Mouse (Mus musculus) kidney, embryonic 16.5 days (tissue): ENCODE results near the gene Gpsm2. TPM values are rescaled to one million over a fixed set of nuclear protein-coding genes. Genes with fewer than 3 reads are reported as not detected.
"Not testable (repeated sequence)": the region's sequence is repeated elsewhere in the genome, so short reads cannot be mapped to it uniquely, and the experiment has no call there.

Experiments
- ATAC-seq: fragments of 200-750 bp; cut with Nextera tagmentation; 2 replicates; pipeline ENCODE4 v1.8.0; 2017; ENCODE audit warnings: moderate TSS enrichment; ENCODE audit not compliant: low FRiP score, low TSS enrichment
- H3K27ac ChIP-seq: fragments of 300-500 bp; sonication (generic); 2 replicates; pipeline ENCODE4 v1.5.1; 2014; ENCODE audit warnings: low read length
- H3K27me3 ChIP-seq: fragments of 300-500 bp; sonication (generic); 2 replicates; pipeline ENCODE4 v1.6.1; 2014; ENCODE audit warnings: low read length, control low read depth, mixed read lengths; ENCODE audit not compliant: insufficient read depth
- H3K36me3 ChIP-seq: fragments of 300-500 bp; sonication (generic); 2 replicates; pipeline ENCODE4 v1.6.1; 2014; ENCODE audit warnings: low read length, control low read depth, mixed read lengths; ENCODE audit not compliant: insufficient read depth
- H3K4me1 ChIP-seq: fragments of 300-500 bp; sonication (generic); 2 replicates; pipeline ENCODE4 v1.6.1; 2014; ENCODE audit warnings: low read length, control low read depth, mixed read lengths; ENCODE audit not compliant: insufficient read depth
- H3K4me2 ChIP-seq: fragments of 300-500 bp; sonication (generic); replicated peaks from 2 replicates; pipeline ENCODE4 v1.6.1; 2014; ENCODE audit warnings: low read depth, low read length
- H3K4me3 ChIP-seq: fragments of 300-500 bp; sonication (generic); 2 replicates; pipeline ENCODE4 v1.5.1; 2014; ENCODE audit warnings: mild to moderate bottlenecking, low read length
- H3K9ac ChIP-seq: fragments of 300-500 bp; sonication (generic); replicated peaks from 2 replicates; pipeline ENCODE4 v1.6.1; 2014; ENCODE audit warnings: low read length
- H3K9me3 ChIP-seq: fragments of 300-500 bp; sonication (generic); 2 replicates; pipeline ENCODE4 v1.6.1; 2016; ENCODE audit warnings: low read length, control low read depth
- WGBS: fragments of 180-500 bp; shearing (Covaris S2); extraction: QIAGEN DNeasy Blood & Tissue Kit; methylation state at CpG from one replicate; pipeline ENCODE4 v1.1.7; 2014; 5-methylcytosine and 5-hydroxymethylcytosine counted together
- polyA plus RNA-seq: library from polyadenylated mRNA; unstranded; fragments of >200 nt; fragmentation: Nextera tagmentation; extraction: Ambion mirVana; gene quantifications from 2 replicates; pipeline ENCODE4 v1.2.1, GENCODE M21; 2015

The Gpsm2 gene
- polyA plus RNA-seq, 1 experiment from 2014 or later, result 38.4 TPM

DNA sequence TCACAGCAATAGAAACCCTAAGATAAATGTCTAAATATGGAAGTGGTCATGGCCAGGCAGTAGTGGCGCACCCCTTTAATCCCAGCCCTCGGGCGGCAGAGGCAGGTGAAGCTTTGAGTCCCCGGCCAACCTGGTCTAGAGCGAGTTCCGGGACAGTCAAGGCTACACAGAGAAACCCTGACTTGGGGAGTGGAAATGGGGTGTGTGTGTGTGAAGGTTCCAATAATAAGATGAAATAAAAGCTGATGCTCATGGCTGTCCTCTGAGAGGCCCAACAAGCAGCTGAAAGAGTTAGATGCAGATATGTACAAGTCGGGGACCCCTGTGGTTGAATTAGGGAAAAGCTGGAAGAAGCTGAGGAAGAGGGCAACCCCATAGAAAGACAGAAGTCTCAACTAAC, 36.4 kb downstream of the Gpsm2 start:
- ATAC-seq, result no peak
- no peaks in the 10 kb centered on the region for H3K27me3 ChIP-seq
- H3K36me3 ChIP-seq, result peaks cover 57% of the 10 kb centered on the region
- no peak overlapping the region for H3K4me3 ChIP-seq
- no peak overlapping the region for H3K9ac ChIP-seq
- H3K4me1 ChIP-seq, result no peaks in the 10 kb centered on the region
- no peak overlapping the region for H3K4me2 ChIP-seq
- H3K9me3 ChIP-seq, result no peaks in the 10 kb centered on the region
- no peak overlapping the region for H3K27ac ChIP-seq
- 97% methylated on average over 7 of the region's 7 CpGs for WGBS

DNA sequence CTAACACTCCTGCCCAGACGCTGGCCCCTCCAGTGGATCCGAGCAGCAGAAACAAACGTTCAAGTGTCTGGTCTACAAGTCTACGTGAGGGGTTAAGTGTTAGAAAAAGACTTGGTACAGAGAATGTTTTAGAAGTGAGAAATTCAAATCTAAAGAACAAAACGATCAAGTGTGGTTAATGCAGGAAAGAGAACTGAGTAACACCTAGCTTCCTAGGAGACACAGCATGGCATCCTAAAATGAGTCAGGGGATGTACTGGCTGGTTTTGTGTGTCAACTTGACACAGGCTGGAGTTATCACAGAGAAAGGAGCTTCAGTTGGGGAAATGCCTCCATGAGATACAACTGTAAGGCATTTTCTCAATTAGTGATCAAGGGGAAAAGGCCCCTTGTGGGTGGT, 38.5 kb downstream of the Gpsm2 start:
- not testable (repeated sequence) for H3K4me1 ChIP-seq, H3K9me3 ChIP-seq, H3K4me2 ChIP-seq, H3K9ac ChIP-seq, H3K27ac ChIP-seq, H3K27me3 ChIP-seq, H3K4me3 ChIP-seq, ATAC-seq
- peaks cover 66% of the 10 kb centered on the region for H3K36me3 ChIP-seq
- WGBS, result 91% methylated on average over 5 of the region's 5 CpGs

DNA sequence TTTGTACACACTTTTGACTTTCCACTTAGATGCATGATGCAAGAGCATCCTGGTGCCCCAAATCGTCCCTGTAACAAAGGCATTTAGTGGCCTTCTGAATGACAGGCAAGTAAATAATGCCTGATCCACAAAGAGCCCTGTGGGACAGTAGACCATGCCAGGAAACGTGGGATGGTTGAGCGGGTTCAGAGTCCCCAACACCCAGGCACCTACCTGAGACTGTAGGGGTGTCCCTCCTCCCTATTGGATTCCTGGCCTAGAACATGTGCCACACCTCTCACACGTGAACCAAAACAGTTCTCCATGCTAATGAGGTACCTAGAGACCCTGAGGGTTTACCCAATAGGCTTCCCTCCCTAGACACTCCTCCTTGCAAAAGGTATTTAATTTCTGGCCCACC, 41.1 kb downstream of the Gpsm2 start:
- peaks cover 69% of the 10 kb centered on the region for H3K36me3 ChIP-seq
- 84% methylated on average over 4 of the region's 4 CpGs for WGBS

DNA sequence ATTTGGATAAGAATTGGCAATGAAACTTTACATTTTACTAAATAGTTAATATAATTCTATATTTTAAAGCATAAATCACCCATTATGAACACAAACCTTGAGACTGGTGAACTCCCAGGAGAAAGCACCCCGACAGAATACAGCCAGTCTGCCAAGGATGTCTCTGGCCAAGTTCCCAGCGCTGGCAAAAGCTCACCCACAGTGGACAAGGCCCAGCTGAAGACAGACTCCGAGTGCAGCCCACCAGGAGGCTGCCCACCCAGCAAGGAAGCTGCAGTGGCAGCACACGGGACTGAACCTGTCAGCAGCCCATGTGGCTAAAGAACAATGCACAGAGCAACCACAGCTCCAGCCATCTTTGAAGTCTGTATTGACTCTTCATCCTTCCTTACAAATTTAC, 45.5 kb downstream of the Gpsm2 start:
- H3K27me3 ChIP-seq, result no peaks in the 10 kb centered on the region
- H3K9ac ChIP-seq, result no peak overlapping the region
- WGBS, result 72% methylated on average over 4 of the region's 4 CpGs
- H3K36me3 ChIP-seq, result peaks cover 72% of the 10 kb centered on the region
- ATAC-seq, result no peak
- no peak overlapping the region for H3K4me3 ChIP-seq
- no peaks in the 10 kb centered on the region for H3K4me1 ChIP-seq
- H3K4me2 ChIP-seq, result no peak overlapping the region
- H3K27ac ChIP-seq, result no peak overlapping the region
- no peaks in the 10 kb centered on the region for H3K9me3 ChIP-seq

More for the DNA sequence above, 41.1 kb downstream of the Gpsm2 start:
- Histone ChIP-seq H3K27ac (no peak overlapping the region), H3K4me3 (no peak overlapping the region), H3K9ac (no peak overlapping the region), H3K4me1 (no peaks in the 10 kb centered on the region), H3K4me2 (no peak overlapping the region), H3K27me3 (no peaks in the 10 kb centered on the region), H3K9me3 (no peaks in the 10 kb centered on the region)
- no peak for ATAC-seq

DNA sequence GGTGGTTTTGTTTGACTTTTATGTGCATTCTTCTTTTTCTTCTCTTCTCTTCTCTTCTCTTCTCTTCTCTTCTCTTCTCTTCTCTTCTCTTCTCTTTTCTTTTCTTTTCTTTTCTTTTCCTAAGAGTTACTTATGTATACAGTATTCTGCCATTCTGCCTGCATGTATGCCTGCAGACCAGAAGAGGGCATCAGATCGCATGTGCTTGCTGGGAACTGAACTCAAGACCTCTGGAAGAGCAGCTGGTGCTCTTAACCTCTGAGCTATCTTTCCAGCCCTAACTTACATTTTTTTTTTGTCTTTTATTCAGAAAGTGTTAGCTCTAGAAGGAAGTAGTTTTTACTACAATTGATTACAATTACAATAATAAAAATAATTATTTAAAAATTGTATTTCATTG, 61.2 kb downstream of the Gpsm2 start:
- Histone ChIP-seq H3K9ac (no peak overlapping the region), H3K4me2 (no peak overlapping the region), H3K36me3 (peaks cover 32% of the 10 kb centered on the region), H3K4me1 (no peaks in the 10 kb centered on the region), H3K9me3 (no peaks in the 10 kb centered on the region), H3K27me3 (no peaks in the 10 kb centered on the region), H3K4me3 (no peak overlapping the region), H3K27ac (no peak overlapping the region)
- WGBS, result 84% methylated on average over 1 of the region's 1 CpGs
- ATAC-seq, result no peak

DNA sequence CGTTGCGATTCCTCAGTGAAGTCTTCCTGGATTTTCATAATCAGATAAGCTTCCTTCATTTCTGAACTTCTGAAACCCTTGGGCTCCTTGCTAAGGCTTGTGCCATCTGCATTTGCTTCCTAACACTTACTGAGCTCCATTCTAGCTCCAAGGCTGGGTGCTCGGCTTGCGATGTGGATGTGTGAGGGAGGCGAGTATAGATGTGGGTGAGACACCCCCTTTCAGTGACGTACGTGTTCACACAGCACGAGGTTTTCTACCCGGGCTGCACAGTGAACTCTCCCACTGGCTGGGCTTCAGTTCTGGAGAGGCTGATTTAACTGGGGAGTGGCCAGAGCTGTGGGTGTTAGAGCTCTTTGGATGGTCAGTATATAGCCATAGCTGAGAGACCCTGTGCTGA, 63.5 kb downstream of the Gpsm2 start:
- no peak overlapping the region for H3K9ac ChIP-seq
- H3K27me3 ChIP-seq, result no peaks in the 10 kb centered on the region
- peaks cover 20% of the 10 kb centered on the region for H3K36me3 ChIP-seq
- H3K4me2 ChIP-seq, result no peak overlapping the region
- H3K9me3 ChIP-seq, result no peaks in the 10 kb centered on the region
- no peak overlapping the region for H3K4me3 ChIP-seq
- WGBS, result 91% methylated on average over 9 of the region's 9 CpGs
- H3K4me1 ChIP-seq, result peaks cover 12% of the 10 kb centered on the region
- no peak overlapping the region for H3K27ac ChIP-seq
- no peak for ATAC-seq

DNA sequence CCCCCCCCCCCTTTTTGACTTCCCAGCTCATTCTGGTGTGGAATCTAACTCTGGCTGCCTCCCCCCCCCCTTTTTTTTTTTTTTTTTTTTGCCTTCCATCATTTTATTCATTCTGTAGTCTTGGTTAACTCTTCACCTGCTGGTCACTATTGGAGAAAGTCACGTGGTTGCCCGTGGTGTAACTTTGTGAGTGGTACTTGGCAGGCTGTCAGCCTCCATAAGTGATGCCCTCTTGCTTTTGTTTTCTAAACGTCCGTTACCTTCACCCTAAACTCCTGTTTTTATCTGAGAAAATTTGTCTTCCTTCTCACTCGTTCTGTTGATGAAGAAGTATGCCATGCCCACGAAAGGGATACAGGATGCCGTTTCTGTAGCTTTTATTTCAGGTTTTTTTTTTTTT, 66.6 kb downstream of the Gpsm2 start:
- Histone ChIP-seq H3K4me3 (no peak overlapping the region), H3K27ac (no peak overlapping the region), H3K4me2 (peak overlapping the region; percentile 70; the same call in 1 of the 2 replicates), H3K36me3 (no peaks in the 10 kb centered on the region), H3K4me1 (peaks cover 16% of the 10 kb centered on the region), H3K27me3 (no peaks in the 10 kb centered on the region), H3K9me3 (no peaks in the 10 kb centered on the region), H3K9ac (no peak overlapping the region)
- ATAC-seq, result no peak
- 86% methylated on average over 7 of the region's 7 CpGs for WGBS

DNA sequence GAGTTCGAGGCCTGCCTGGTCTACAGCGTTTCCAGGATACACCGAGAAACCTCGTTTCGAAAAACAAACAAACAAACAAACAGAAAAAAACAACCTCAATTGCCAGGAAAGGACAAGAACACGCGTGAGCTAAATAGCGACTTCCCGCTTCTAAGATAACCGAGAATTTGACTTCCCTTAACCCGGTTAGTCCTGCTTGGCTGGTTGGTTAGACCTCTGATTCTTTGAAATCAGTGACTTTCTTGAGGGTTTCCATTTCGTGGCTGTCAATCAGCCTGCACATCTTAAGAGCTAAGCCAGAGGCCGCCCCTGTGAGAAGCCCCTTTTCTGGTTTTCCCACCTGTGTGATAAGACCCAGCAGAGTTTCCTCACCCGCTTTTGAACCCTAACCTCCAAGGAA, 67.5 kb downstream of the Gpsm2 start:
- ATAC-seq, result no peak
- 24% methylated on average over 14 of the region's 14 CpGs for WGBS
- peak overlapping the region; percentile 94 for H3K9ac ChIP-seq
- peaks cover 16% of the 10 kb centered on the region for H3K4me1 ChIP-seq
- peak overlapping the region; percentile 89 for H3K4me3 ChIP-seq
- no peak overlapping the region for H3K27ac ChIP-seq
- peak overlapping the region; percentile 70 for H3K4me2 ChIP-seq
- no peaks in the 10 kb centered on the region for H3K27me3 ChIP-seq
- H3K36me3 ChIP-seq, result no peaks in the 10 kb centered on the region
- no peaks in the 10 kb centered on the region for H3K9me3 ChIP-seq

DNA sequence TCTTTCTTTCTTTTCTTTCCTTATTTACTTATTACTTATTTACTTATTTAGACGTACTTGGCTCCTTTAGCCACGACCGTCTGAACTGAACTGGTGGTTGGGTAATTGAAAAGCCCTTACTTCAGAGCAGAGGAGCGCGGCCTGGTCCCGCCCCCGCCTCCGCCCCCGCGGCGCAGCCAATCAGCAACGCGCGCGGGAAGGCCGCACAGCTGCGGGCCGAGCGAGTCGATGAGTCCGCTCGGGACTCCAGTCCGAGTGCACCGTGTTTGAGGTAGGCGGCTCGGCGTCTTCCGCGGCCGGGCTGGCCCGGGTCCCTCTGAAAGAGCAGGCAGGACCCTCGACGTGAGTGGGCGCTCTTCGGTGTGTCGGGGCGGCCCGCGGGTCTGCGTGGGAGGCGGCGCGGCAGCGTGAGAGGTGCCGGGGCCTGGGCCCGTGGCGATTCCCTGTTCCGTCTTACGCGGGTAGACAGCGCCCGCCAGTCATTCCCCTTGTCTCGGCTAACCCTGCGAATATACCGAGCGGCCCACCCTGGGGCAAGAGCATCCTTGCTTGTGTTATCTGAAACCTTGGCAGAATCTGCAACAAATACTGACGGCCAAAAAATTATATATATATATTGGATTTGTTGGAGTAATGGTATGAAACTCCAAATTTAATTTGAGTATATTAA, 68.3 kb downstream of the Gpsm2 start, which contains the start of gene Clcc1:
TSS of gene Clcc1 (plus strand) at position 204 of the 670 bp plus-strand sequence.
- Histone ChIP-seq H3K9me3 (no peaks in the 10 kb centered on the region), H3K36me3 (no peaks in the 10 kb centered on the region), H3K27ac (peak within 1 kb of the TSS; percentile 89), H3K4me3 (peak within 1 kb of the TSS; percentile 89), H3K4me2 (peak within 1 kb of the TSS; percentile 70), H3K9ac (peak within 1 kb of the TSS; percentile 94), H3K4me1 (peaks cover 16% of the 10 kb centered on the region), H3K27me3 (no peaks in the 10 kb centered on the region)
- ATAC-seq, result peak; percentile 98
- under 1% methylated on average over 57 of the region's 57 CpGs for WGBS

DNA sequence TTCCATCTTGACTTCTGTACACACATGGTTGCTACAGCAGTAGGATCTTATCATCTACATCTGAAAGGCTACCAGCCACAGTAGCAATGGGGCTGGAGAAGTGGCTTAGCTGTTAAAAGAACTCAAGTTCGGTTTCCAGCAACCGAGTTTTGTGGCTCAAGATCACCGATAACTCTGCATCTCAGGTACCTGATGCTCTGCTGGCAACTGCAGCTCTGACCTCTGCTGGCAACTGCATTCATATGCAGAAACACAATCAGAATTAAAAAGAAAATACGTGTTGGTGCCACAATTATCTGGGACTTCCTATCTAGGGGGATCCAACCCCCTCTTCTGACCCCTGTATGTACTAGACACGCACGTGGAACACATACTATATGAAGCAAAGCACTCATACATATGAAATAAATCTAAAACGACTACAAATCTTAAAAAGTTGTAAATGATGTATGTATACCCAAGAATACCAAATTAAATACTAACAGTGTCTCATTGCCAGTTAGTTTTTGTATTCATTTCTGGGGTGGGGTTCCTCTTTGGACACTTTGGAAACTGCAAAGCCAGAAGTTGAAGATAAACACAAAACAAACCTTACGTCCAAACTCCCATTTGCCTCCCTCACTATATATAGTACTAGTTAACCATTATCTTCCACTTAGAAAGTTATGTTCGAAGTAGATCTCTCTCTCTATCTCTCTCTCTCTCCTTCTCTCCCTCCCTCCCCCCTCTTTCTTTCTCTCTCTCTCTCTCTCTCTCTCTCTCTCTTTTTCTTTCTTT, 69.1 kb downstream of the Gpsm2 start:
- ATAC-seq, result no peak
- WGBS, result 17% methylated on average over 9 of the region's 9 CpGs
- Histone ChIP-seq H3K9ac (no peak overlapping the region), H3K4me2 (peak overlapping the region; percentile 48), H3K36me3 (no peaks in the 10 kb centered on the region), H3K9me3 (no peaks in the 10 kb centered on the region), H3K4me3 (peak overlapping the region; percentile 30; the same call in 1 of the 2 replicates), H3K4me1 (peaks cover 16% of the 10 kb centered on the region), H3K27me3 (no peaks in the 10 kb centered on the region), H3K27ac (no peak overlapping the region)
